Mouse (Mus musculus): ENCODE data around the gene Spsb1.

The Spsb1 gene

GRCm38 (mm10) chr4:149953621-149954481, 992 bp downstream of the Spsb1 start:
- in situ Hi-C loops (cut with MboI, MseI): no loop called here

DNA sequence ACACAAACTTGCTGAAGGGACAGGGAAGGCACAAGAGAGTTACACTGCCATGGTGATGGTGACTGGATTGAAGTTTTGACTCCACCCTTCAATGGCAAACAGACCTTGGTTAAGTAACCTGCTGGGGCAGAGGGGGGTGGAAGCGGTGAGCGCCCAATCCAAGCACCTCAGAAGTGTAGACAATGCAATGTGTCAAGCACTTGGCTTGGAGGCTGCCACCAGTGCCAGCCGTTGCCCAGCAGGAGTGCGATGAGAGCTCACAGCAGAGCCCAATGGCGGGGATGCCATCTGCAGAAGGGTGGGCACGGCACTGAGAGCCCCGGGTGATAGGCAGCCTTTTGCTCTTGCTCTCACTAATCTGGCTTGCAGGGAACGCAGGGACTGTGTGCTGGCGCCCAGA, 2.6 kb downstream of the Spsb1 start:
- in situ Hi-C loops (cut with MboI, MseI): no loop called here

- in situ Hi-C loops (cut with MboI, MseI): no loop called here
Measured at GRCm38 (mm10) chr4:149951201-149951600, 3.6 kb downstream of the Spsb1 start.

DNA sequence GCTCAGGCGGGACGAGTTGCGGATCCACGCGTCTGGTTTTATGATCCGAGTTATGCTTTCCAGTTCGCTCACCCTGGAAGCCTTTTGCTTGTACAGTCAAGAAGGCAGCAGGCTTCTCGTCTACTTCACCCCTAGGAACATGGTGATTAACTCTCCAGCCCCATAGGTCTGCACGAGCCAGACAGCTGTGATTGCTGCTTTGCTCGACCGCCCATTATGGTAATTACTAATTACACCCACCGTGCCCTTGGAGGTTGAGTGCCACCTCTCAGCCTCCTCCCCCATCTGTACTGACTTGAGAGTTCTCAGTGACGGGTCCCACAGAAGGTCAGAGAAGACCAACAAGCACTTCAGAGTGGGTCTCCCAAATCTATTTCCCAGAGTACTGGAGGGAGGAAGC, 5.2 kb downstream of the Spsb1 start:
- in situ Hi-C loops (cut with MboI, MseI): no loop called here

DNA sequence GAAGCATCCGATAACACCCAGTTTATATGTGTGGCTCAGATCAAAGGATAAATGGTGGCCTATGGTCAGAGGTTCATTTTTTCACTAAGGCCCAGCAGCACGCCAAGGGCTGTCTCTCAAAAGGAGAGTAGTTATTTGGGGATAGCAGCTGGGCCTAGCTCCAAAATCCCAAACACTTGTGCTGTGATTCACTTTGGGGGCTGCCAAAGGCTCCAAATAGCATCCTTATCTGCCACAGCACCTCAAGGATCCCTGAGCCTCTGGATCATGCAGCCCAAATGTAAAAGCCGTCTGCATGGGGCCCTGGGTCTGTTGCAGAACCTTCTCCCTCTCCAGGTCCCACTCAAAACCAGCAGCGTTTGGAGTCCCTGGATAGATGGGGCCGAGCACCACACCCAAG, 6.7 kb downstream of the Spsb1 start:
- in situ Hi-C loops (cut with MboI, MseI): no loop called here

DNA sequence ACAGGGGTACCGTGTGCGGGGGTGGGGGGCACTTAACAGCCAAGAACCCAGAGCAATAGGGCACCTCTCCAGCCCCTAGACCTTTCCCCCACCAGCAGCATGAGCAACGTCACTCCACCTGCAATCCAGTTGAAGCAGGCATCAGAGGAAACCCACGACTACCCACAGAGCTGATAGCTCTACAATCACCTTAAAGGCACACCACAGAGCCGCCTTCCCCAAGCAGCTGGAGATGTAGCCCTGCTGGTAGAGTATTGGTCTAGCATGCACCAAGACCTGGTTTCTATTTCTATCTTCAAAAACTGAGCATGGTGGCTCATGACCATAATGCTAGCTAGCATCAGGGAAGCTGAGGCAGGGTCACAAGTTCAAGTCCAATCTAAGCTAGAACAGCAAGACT, 7.4 kb downstream of the Spsb1 start:
- in situ Hi-C loops (cut with MboI, MseI): no loop called here

DNA sequence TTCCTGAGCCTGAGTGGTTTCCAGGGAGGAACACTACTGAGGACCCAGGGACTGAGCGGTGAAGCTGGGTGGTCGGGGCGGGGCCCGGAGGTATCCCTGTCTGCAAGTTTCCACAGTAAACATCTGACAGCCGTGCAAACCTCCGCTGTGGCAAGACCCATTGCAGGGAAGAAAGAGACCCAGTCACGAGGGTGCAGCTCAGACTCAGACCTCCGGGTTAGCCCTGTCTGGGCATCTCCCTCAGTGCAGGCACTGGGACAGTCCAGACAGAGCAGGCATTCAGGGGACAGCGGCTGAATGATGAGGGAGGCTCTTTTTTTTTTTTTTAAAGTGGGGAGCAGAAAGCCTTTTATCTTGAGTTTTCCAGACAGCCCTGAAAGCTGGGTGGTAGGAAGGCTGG, 9.6 kb downstream of the Spsb1 start:
- in situ Hi-C loops (cut with MboI, MseI): no loop called here

DNA sequence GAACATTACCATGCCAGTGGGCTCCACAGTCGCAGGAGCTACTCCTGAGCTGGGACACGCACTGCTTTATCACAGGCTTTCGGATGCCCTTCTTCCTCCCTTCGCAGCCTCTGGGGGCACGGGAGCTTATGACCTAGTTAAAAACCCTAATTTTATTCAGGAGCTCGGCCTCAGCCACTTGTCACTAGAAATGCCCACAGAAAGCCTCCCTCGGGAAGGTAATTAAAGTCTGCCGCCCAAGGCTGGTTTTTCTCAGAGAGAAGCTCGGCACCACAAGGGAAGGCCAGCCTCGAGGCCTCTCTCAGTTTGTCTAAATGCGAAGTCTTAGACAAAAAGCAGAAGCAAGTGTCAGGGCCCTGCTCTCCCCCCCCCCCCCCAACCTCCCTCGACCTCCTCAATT, 10.6 kb downstream of the Spsb1 start:
- in situ Hi-C loops (cut with MboI, MseI): no loop called here

- in situ Hi-C loops (cut with MboI, MseI): no loop called here
Measured at GRCm38 (mm10) chr4:149942831-149943741, 11.8 kb downstream of the Spsb1 start.

- in situ Hi-C loops (cut with MboI, MseI): no loop called here
Measured at GRCm38 (mm10) chr4:149941067-149941755, 13.6 kb downstream of the Spsb1 start.

- in situ Hi-C loops (cut with MboI, MseI): loop anchor here (10.0 kb wide), 1 partner anchor 1604 kb away; no protein-coding TSS in a partner anchor
Measured at GRCm38 (mm10) chr4:149938701-149939100, 16.1 kb downstream of the Spsb1 start.

DNA sequence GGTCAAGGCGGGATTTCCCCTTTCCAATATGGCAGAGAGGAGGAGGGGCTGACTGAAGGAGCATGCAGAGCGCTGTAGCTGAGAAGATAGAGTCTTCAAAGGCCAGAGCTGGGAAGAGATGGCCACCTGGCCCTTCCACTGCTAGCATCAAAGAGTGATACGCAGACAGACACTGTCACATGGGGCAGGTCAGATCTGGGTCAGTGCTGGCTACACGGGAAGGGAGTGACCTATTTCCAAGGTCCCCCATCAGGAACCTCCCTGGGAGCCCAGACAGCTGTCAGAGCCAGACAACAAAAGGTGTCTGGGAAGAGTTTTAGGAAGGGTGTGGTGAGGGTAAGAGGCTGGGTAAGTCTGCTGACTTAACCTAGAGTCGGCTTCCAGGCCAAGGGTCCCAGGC, 17.9 kb downstream of the Spsb1 start:
- in situ Hi-C loops (cut with MboI, MseI): loop anchor here (10.0 kb wide), 1 partner anchor 1602 kb away; no protein-coding TSS in a partner anchor

GRCm38 (mm10) chr4:149935470-149935869, 19.4 kb downstream of the Spsb1 start:
- in situ Hi-C loops (cut with MboI, MseI): loop anchor here (10.0 kb wide), 1 partner anchor 1601 kb away; no protein-coding TSS in a partner anchor

GRCm38 (mm10) chr4:149933519-149934245, 21.2 kb downstream of the Spsb1 start:
- in situ Hi-C loops (cut with MboI, MseI): loop anchor here (10.0 kb wide), 1 partner anchor 1599 kb away; no protein-coding TSS in a partner anchor

DNA sequence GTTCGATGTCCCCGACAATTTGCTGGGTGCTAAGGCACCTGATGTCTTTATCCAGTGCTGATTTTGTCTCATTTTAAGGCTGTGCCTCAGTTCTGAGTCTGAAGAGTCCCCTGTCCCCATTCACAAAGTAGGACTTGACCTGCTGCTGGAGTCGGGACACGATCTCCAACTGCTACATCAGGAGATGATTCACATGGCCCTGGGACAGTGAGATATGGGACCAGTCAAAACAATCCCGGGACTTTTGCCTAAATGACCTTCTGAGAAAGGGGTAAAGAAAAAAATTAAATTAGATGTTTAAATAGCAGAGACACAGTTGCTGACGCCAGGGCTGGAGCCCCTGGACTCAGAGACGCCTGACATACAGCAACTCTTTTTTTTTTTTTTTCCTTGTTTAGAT, 21.8 kb downstream of the Spsb1 start:
- in situ Hi-C loops (cut with MboI, MseI): loop anchor here (10.0 kb wide), 1 partner anchor 1598 kb away; no protein-coding TSS in a partner anchor

GRCm38 (mm10) chr4:149932108-149932815, 22.6 kb downstream of the Spsb1 start:
- in situ Hi-C loops (cut with MboI, MseI): loop anchor here (10.0 kb wide), 1 partner anchor 1597 kb away; no protein-coding TSS in a partner anchor

- in situ Hi-C loops (cut with MboI, MseI): loop anchor here (10.0 kb wide), 1 partner anchor 1596 kb away; no protein-coding TSS in a partner anchor
Measured at GRCm38 (mm10) chr4:149930755-149931154, 24.1 kb downstream of the Spsb1 start.

DNA sequence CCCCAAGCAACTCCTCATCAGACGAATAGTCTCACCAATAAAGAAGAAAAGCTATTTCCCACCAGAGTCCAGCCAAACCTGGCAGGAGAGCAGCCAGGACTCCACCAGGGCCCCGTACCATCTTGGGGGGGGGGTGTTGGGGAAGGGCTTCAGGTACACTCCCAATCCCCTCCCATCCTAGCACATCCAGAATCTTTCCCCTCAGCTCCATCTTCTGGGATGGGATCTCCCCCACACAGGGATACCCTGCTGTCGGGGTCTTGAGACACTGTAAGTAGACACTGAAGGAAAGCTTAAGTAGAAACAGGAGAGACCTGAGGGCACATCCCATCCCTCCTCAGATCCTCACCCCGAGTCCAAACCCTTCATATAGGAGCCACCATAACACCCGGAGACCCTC, 31.8 kb downstream of the Spsb1 start:
- in situ Hi-C loops (cut with MboI, MseI): no loop called here

- in situ Hi-C loops (cut with MboI, MseI): no loop called here
Measured at GRCm38 (mm10) chr4:149922121-149922718, 32.6 kb downstream of the Spsb1 start.

DNA sequence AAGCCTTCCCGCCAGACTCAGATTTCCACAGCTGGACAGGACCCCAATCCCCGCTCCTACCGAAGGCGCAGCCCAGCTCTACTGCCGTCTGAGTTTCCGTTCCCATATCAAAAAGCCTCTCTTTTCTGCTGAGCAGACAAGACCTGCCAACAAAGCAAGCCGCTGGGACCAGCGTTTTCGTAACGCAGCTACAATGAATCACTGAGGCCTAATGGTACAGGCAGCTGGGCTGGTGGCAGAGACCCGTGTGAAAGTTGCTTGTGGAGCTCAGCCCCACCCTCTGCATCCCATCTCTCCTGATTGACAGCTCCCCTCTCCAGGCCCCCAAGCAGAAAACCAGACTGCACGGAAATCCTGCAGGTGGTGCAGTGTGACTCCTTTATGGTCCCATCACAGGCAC, 34.0 kb downstream of the Spsb1 start:
- in situ Hi-C loops (cut with MboI, MseI): no loop called here
